Mouse (Mus musculus): ENCODE results near the gene Ddx27. TPM values are rescaled to one million over a fixed set of nuclear protein-coding genes. Genes with fewer than 3 reads are reported as not detected.

Ddx27 gene
- polyA plus RNA-seq, 1 experiment from 2014 or later, result 24.2 TPM

DNA sequence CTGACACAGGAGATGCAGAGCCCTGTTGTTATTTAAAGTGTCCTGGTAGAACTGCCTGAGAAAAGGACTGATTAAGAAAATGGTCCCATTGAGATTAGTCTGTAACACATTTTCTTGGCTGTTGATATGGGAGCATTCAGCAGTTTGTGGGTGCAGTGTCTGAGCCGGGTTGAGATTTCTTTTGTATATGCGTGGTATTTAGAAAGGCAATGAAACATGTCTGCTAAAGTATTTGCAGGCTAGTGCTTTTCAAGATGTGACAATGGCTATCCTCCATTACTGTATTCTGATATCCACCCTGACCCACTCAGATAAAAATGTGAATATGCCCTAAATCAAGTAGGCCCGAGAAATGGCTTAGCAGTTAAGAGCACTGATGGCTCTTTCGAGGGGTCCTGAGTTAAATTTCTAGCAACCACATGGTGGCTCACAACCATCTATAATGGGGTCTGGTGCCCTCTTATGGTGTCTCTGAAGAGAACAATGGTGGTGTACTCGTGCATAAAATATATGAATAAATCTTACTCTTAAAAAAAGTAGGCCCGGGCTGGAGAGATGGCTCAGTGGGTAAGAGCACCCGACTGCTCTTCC is 49.0 kb downstream of the Ddx27 start:
- Histone ChIP-seq H3K4me1 (replicated peaks) (peaks cover 31% of the 10 kb centered on the region), H3K27ac (peak overlapping the region; percentile 97), H3K36me3 (peaks cover 25% of the 10 kb centered on the region), H3K4me3 (peak overlapping the region; percentile 77), H3K27me3 (no peaks in the 10 kb centered on the region), H3K9ac (peak overlapping the region; percentile 91), H3K4me2 (peak overlapping the region; percentile 85), H3K9me3 (replicated peaks) (no peaks in the 10 kb centered on the region)
- WGBS, result 4% methylated on average over 7 of the region's 7 CpGs
- no peak for ATAC-seq (replicated peaks; ENCODE audit: insufficient number of reproducible peaks, insufficient read depth, low FRiP score, low read depth)

DNA sequence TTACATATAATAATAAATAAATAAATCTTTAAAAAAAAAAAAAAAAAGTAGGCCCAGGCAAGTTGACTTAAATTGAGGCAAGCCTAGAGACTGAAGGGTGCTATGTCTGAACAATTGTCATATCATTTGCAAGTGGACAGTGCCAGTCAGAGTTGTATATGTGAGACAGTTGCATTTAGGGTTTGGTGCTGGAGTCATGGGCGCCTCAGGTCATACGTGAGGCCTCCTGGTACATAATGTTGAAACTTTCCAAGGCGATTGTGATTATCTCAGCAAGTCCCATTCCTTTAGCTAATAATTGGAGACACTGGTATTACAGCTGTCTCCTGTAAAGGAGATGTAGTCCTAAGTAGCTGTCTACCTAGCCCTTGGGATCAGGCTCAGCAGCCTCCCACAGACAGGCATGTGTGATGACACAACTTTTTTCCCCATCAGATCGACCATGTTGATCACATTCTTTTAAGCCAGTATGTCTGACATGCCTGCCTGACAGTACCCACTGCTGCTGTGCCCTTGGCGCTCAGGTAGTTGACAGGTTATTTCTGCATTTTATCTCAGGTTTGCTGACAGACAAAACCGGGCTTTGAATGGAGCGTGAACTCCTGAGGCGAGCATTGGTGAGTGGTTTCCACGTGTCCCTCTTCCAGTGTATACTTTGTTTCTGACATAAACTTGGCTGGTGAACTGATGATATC is 49.8 kb downstream of the Ddx27 start:
- Histone ChIP-seq H3K27me3 (no peaks in the 10 kb centered on the region), H3K4me3 (peak overlapping the region; percentile 77), H3K9ac (peak overlapping the region; percentile 47)

DNA sequence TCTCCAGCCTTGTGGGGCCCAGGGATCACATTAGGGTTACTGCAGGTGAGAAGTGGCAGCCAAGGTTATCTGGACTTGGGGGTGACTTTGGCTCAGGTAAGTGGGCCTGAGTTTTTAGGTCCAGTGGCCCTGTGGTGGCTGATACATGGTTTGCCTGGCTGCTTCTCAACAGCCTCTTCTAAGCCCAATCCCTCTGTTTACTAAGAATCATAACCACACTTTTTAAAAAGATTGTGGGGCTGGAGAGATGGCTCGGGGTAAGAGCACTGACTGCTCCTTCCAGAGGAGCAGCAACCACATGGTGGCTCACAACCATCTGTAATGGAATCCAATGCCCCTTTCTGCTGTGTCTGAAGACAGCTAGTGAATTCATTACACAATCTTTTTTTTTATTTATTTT is 51.0 kb downstream of the Ddx27 start:
- Histone ChIP-seq H3K4me3 (no peak overlapping the region), H3K36me3 (peaks cover 19% of the 10 kb centered on the region), H3K4me1 (replicated peaks) (peaks cover 29% of the 10 kb centered on the region), H3K4me2 (no peak overlapping the region), H3K9ac (no peak overlapping the region), H3K27me3 (no peaks in the 10 kb centered on the region), H3K27ac (no peak overlapping the region), H3K9me3 (replicated peaks) (no peaks in the 10 kb centered on the region)
- no peak for ATAC-seq (replicated peaks; ENCODE audit: insufficient number of reproducible peaks, insufficient read depth, low FRiP score, low read depth)
- WGBS, result 80% methylated on average over 1 of the region's 1 CpGs

More for the DNA sequence above, 49.8 kb downstream of the Ddx27 start:
- 25% methylated on average over 9 of the region's 9 CpGs for WGBS
- Histone ChIP-seq H3K4me1 (replicated peaks) (peaks cover 28% of the 10 kb centered on the region), H3K4me2 (peak overlapping the region; percentile 85), H3K36me3 (peaks cover 21% of the 10 kb centered on the region), H3K9me3 (replicated peaks) (no peaks in the 10 kb centered on the region), H3K27ac (peak overlapping the region; percentile 20; the same call in 1 of the 2 replicates)
- ATAC-seq (replicated peaks; ENCODE audit: insufficient number of reproducible peaks, insufficient read depth, low FRiP score, low read depth), result no peak

DNA sequence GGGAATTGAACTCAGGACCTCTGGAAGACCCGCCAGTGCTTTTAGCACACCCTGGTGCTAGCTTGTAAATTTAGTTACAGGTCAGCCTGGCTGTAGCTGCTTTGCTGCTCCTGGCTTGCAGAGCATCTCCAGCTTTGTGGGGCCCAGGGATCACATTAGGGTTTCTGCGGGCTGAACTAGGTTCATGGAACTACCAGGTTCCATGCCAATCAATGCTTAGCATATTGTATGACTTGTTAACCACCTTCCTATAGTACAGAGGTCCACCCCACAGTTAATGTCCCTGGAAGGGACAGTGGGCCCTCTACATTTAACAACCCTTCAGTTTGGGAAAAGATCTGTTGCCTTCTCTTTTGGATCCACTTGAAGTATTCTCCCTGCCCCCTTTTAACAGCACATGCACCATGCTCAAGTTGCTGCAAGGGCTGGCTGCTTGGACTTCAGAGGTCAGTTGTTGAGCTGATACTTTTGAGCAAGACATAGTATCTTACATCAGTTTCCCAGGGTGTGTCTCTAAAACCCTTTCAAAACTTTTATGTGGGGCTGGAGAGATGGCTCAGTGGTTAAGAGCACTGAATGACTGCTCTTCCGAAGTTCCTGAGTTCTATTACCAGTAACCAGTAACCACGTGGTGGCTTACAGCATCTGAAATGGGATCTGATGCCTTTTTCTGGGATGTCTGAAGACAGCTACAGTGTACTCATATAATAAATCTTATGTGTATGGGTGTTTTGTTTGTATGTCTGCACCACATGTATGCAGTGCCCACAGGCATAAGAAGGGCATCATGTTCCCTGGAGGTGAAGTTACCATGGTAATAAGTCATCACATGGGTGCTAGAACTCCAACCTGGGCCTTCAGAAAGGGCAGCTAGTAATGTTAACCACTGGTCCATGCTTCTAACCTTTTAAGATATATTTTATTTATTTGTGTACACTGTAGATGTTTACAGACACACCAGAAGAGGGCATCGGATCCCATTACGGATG is 51.8 kb downstream of the Ddx27 start:
- no peaks in the 10 kb centered on the region for H3K9me3 ChIP-seq (replicated peaks)
- no peak for ATAC-seq (replicated peaks; ENCODE audit: insufficient number of reproducible peaks, insufficient read depth, low FRiP score, low read depth)
- no peak overlapping the region for H3K9ac ChIP-seq
- H3K27ac ChIP-seq, result no peak overlapping the region
- H3K36me3 ChIP-seq, result peaks cover 19% of the 10 kb centered on the region
- peaks cover 26% of the 10 kb centered on the region for H3K4me1 ChIP-seq (replicated peaks)
- 41% methylated on average over 6 of the region's 6 CpGs for WGBS
- H3K4me3 ChIP-seq, result no peak overlapping the region
- no peak overlapping the region for H3K4me2 ChIP-seq
- no peaks in the 10 kb centered on the region for H3K27me3 ChIP-seq

DNA sequence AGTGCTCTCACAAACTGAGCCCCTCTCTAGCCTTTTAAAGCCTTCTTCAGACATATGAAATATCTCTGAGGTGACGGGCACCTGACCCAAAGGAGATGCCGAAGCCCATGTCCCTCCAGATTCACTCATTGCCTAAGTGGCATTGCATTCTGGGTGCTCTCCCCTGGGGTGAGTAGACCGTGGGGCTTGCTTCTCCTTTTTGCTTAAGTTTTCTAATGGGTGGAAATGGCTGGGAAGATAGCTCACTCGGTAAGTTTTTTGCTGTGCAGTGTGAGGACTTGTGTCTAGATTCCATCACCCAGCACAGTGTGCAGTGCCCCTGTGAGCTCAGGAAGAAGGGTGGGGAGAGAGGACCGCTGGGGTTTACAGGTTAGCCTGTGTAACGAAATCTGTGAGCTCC is 52.6 kb downstream of the Ddx27 start:
- Histone ChIP-seq H3K27ac (no peak overlapping the region), H3K4me2 (no peak overlapping the region), H3K9ac (no peak overlapping the region), H3K4me1 (replicated peaks) (peaks cover 25% of the 10 kb centered on the region), H3K36me3 (peaks cover 19% of the 10 kb centered on the region), H3K27me3 (no peaks in the 10 kb centered on the region), H3K9me3 (replicated peaks) (no peaks in the 10 kb centered on the region), H3K4me3 (no peak overlapping the region)
- no peak for ATAC-seq (replicated peaks; ENCODE audit: insufficient number of reproducible peaks, insufficient read depth, low FRiP score, low read depth)
- 46% methylated on average over 6 of the region's 6 CpGs for WGBS

DNA sequence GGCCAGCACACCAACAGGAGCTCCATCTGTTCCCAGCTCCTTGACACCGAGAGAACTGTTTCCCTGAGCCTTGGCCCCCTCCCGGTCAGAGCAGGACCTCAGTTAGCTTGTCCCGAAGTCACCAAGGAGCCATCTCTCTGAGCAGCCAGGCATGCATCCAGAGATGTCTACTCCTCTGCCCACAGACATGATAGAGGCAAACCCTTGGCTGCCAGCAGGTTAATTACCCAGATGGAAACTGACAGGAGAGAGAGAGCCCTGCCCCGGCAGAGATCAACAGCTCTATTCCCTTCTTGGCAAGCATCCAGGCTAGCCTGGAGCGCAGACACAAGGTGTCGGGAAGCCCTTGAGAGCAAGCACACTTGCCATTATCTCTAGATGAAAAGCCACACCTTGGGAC is 55.3 kb downstream of the Ddx27 start:
- WGBS, result 39% methylated on average over 6 of the region's 6 CpGs
- Histone ChIP-seq H3K4me3 (no peak overlapping the region), H3K4me2 (no peak overlapping the region), H3K27me3 (no peaks in the 10 kb centered on the region), H3K27ac (no peak overlapping the region), H3K4me1 (replicated peaks) (peaks cover 16% of the 10 kb centered on the region), H3K9ac (no peak overlapping the region), H3K9me3 (replicated peaks) (no peaks in the 10 kb centered on the region), H3K36me3 (peaks cover 12% of the 10 kb centered on the region)
- no peak for ATAC-seq (replicated peaks; ENCODE audit: insufficient number of reproducible peaks, insufficient read depth, low FRiP score, low read depth)

DNA sequence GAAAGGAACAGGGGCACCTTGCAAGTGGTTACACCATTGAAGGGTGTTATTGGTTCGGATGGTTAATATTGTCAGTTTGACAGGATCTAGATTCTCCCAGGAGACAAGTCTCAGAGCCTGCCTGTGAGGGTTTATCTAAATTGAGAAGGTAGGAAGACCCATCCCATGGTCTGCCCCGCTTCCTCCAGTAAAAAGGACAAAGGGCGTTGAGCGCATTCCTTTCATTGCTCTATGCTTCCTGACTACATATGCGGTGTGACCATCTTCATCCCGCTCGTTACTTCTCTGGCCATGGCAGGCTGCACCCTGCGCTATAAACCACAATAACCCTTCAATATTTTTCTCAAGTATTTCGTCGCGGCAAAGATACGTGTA is 56.3 kb downstream of the Ddx27 start:
- H3K36me3 ChIP-seq, result peaks cover 2% of the 10 kb centered on the region; the same call in 1 of the 2 replicates
- no peaks in the 10 kb centered on the region for H3K9me3 ChIP-seq (replicated peaks)
- 23% methylated on average over 12 of the region's 12 CpGs for WGBS
- no peak for ATAC-seq (replicated peaks; ENCODE audit: insufficient number of reproducible peaks, insufficient read depth, low FRiP score, low read depth)
- peak overlapping the region; percentile 50 for H3K4me3 ChIP-seq
- H3K4me1 ChIP-seq (replicated peaks), result peaks cover 14% of the 10 kb centered on the region
- no peak overlapping the region for H3K27ac ChIP-seq
- peak overlapping the region; percentile 80 for H3K4me2 ChIP-seq
- H3K9ac ChIP-seq, result peak overlapping the region; percentile 28
- no peaks in the 10 kb centered on the region for H3K27me3 ChIP-seq

DNA sequence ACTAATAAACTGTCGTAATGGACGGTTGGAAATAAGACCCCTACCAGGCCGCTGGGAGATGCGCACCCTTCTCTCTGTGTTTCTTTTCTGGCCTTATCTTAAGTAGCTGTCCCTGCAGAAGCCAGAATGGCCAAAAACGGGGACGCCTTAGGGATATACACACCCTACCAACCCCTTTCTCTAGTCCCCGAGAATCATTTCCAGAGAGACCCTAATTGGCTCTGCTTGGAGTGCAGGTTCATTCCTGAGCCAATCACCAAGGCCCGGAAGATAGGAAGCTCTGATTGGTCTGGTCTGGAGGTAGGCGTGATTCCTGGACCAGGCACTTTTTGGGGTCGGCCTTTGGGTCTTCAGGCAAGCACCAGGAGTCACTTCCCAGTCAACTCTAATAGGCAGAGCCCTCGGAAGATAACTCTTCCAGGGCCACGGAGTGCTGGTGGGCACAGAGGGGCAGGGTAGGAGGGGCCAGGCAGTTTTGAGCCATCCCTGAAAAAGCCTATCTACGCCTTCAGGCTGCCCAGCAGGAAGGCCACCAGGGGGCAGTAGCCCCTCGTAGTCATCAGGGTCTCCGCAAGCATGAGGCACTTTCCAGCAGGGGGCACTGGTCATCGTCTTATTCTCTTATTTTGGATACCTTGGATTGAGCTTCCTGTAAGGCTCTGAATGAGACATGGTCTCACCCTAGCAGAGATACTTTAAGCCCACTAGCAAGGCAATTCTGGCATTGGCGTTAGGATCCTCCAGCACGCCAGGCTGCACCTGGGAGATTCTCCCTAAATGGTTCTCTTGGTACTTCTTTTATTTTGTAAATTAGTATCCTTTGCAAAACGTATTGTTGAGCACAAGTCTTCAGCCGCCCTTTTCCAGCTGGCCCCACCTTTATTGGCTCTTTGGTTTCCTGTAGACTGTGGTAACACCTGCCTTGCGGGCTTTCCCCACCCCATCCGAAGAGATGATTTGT is 56.9 kb downstream of the Ddx27 start:
- 8% methylated on average over 22 of the region's 22 CpGs for whole genome bisulfite sequencing
- ATAC-seq (replicated peaks; ENCODE audit: insufficient number of reproducible peaks, insufficient read depth, low FRiP score, low read depth), result peak; percentile 89
- Histone ChIP-seq H3K4me1 (replicated peaks) (peaks cover 14% of the 10 kb centered on the region), H3K27me3 (no peaks in the 10 kb centered on the region), H3K4me3 (peak overlapping the region; percentile 50), H3K9ac (peak overlapping the region; percentile 28), H3K27ac (no peak overlapping the region), H3K4me2 (peak overlapping the region; percentile 80), H3K9me3 (replicated peaks) (no peaks in the 10 kb centered on the region), H3K36me3 (no peaks in the 10 kb centered on the region)

DNA sequence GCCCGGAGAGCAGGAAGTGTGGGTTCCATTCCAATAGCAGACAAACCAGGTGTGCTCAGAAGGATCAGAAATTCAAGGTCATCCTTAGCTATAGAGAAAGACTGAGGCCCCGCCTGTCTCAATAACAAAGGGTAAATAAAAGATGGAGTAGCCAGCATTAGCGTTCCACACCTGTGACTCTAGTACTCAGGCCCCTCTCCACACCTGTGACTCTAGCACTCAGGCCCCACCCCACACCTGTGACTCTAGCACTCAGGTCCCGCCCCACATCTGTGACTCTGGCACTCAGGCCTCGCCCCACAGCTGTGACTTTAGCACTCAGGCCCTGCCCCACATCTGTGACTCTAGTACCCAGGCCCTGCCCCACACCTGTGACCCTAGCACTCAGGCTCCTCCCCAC is 59.6 kb downstream of the Ddx27 start:
- H3K4me2 ChIP-seq, result no peak overlapping the region
- 0 out of 2 replicates have a peak, but pooled peaks cover 3% of the 10 kb centered on the region for H3K27me3 ChIP-seq
- ATAC-seq (replicated peaks; ENCODE audit: insufficient number of reproducible peaks, insufficient read depth, low FRiP score, low read depth), result no peak
- H3K9ac ChIP-seq, result no peak overlapping the region
- H3K9me3 ChIP-seq (replicated peaks), result no peaks in the 10 kb centered on the region
- peaks cover 28% of the 10 kb centered on the region for H3K4me1 ChIP-seq (replicated peaks)
- 89% methylated on average over 5 of the region's 5 CpGs for WGBS
- no peaks in the 10 kb centered on the region for H3K36me3 ChIP-seq
- H3K4me3 ChIP-seq, result no peak overlapping the region
- no peak overlapping the region for H3K27ac ChIP-seq

DNA sequence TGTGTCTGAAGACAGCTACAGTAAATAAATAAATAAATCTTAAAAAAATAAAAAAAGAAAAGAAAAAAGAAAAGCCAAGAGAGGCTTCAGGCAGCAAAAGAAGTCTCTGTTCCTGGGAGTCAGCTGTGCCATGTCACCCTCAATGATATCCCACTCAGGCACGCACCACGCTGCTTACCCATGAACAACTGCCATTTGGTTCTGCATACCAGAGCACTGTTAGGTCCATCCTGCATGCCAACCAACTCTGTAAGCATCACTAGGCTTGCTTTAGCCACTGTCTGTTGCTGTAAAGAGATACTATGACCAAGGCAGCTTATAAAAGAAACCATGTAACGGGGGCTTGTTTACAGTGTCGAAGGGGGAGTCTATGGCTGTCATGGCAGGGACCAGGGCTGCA is 61.4 kb downstream of the Ddx27 start:
- H3K4me1 ChIP-seq (replicated peaks), result peaks cover 22% of the 10 kb centered on the region
- WGBS, result 89% methylated on average over 4 of the region's 4 CpGs
- ATAC-seq (replicated peaks; ENCODE audit: insufficient number of reproducible peaks, insufficient read depth, low FRiP score, low read depth), result no peak
- no peak overlapping the region for H3K4me2 ChIP-seq
- no peaks in the 10 kb centered on the region for H3K9me3 ChIP-seq (replicated peaks)
- no peak overlapping the region for H3K27ac ChIP-seq
- H3K4me3 ChIP-seq, result no peak overlapping the region
- no peaks in the 10 kb centered on the region for H3K36me3 ChIP-seq
- no peak overlapping the region for H3K9ac ChIP-seq
- 0 out of 2 replicates have a peak, but pooled peaks cover 3% of the 10 kb centered on the region for H3K27me3 ChIP-seq
